15 mouse cellular contexts compared by ENCODE assay signal in the genomic region with DNA sequence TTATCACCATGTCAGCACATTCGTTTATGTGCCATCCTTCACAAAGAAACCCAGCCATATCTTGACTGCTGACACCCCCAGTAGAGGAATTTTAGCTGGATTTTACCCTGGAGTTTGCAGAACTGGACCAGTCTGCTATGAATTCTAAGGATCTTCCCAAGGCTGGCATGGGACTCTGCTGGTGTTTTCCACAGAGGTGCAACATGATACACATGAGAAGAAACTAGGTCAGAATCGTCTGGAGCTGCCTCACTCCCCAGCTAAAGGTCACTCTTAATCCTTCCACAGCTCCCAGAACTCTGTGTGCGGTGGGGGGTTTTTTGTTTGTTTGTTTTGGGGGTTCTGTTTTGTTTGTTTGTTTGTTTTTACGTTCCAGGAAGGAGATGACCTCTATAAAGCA.
"Had no signal": no experiment of that assay in that cellular context is flagged by ENCODE, and none has a peak within 500 bp of the region (broad histone marks: within the 10 kb centered on the region; RNA-seq: fewer than 3 reads in every experiment).

No protein-coding gene starts in this region.

- DNase-seq: kidney, adult 8-10 months; kidney, postnatal 10 days; kidney, postnatal 36 days; layer of hippocampus, postnatal 36 days; left cerebral cortex, postnatal 4 days; lung, adult 2 months; lung, postnatal 14 days; lung, postnatal 4 days; midbrain, embryonic 14.5 days; right cerebral cortex, adult 18-20 months; right cerebral cortex, postnatal 14 days; right cerebral cortex, postnatal 4 days; spleen, adult 18-20 months; thymus, adult 18-20 months; thymus, postnatal 36 days had no signal
